Mouse (Mus musculus) B cell, adult 2 months (primary cell): ENCODE results near the gene Opalin.

Experiments used
- DNase-seq, 2 experiments: peaks; one replicate each; pipeline ENCODE4 v3.0.0; 2022

Opalin gene

GRCm38 (mm10) chr19:41071500-41071899 lies 5.4 kb downstream of the Opalin start:
- peak; percentile 93 to 94 for DNase-seq

- no peak for DNase-seq
These were observed 22.2 kb downstream of the Opalin start for GRCm38 (mm10) chr19:41054702-41055101.

- DNase-seq, result peak; percentile 84 to 86
These were observed 23.4 kb downstream of the Opalin start for GRCm38 (mm10) chr19:41053530-41053929.

- no peak for DNase-seq
These were observed 24.7 kb downstream of the Opalin start for GRCm38 (mm10) chr19:41052247-41052646.

- DNase-seq, result no peak
These were observed 25.2 kb downstream of the Opalin start for GRCm38 (mm10) chr19:41051714-41052113.

- DNase-seq, result no peak
These were observed 28.7 kb downstream of the Opalin start for GRCm38 (mm10) chr19:41048187-41048559.

- DNase-seq, result no peak
These were observed 29.3 kb downstream of the Opalin start for GRCm38 (mm10) chr19:41047437-41048186.

GRCm38 (mm10) chr19:41045091-41045770 lies 31.7 kb downstream of the Opalin start:
- no peak for DNase-seq

GRCm38 (mm10) chr19:41039110-41039509 lies 37.8 kb downstream of the Opalin start:
- peak; percentile 35 to 39 for DNase-seq

GRCm38 (mm10) chr19:41035809-41036551 lies 40.9 kb downstream of the Opalin start:
- DNase-seq, result no peak

GRCm38 (mm10) chr19:41031869-41032268 lies 45.0 kb downstream of the Opalin start:
- DNase-seq, result no peak

- DNase-seq, result peak; percentile 55 to 56
These were observed 45.9 kb downstream of the Opalin start for GRCm38 (mm10) chr19:41031009-41031408.

- DNase-seq, result no peak
These were observed 46.8 kb downstream of the Opalin start for GRCm38 (mm10) chr19:41030161-41030560.

GRCm38 (mm10) chr19:41029219-41029618 lies 47.7 kb downstream of the Opalin start, which contains the start of gene Dntt:
Dntt (plus strand) TSS chr19:41029275.
- no peak for DNase-seq

- DNase-seq, result no peak
These were observed 49.3 kb downstream of the Opalin start for GRCm38 (mm10) chr19:41027601-41028000.

GRCm38 (mm10) chr19:41027024-41027423 lies 49.9 kb downstream of the Opalin start:
- DNase-seq, result no peak

- DNase-seq, result no peak
These were observed 50.4 kb downstream of the Opalin start for GRCm38 (mm10) chr19:41026551-41026950.

- no peak for DNase-seq
These were observed 54.7 kb downstream of the Opalin start for GRCm38 (mm10) chr19:41022244-41022643.

GRCm38 (mm10) chr19:41020537-41020936 lies 56.4 kb downstream of the Opalin start:
- no peak for DNase-seq

- DNase-seq, result no peak
These were observed 57.7 kb downstream of the Opalin start for GRCm38 (mm10) chr19:41019164-41019675.

GRCm38 (mm10) chr19:41015951-41016716 lies 60.8 kb downstream of the Opalin start:
- DNase-seq, result peak; percentile 80 to 83

- DNase-seq, result no peak
These were observed 62.9 kb downstream of the Opalin start for GRCm38 (mm10) chr19:41014003-41014402.

- no peak for DNase-seq
These were observed 63.3 kb downstream of the Opalin start for GRCm38 (mm10) chr19:41013591-41013990.
